Mouse (Mus musculus) cerebellum, postnatal 36 days (tissue): ENCODE measurements around the gene Ddx24.
"Not testable (repeated sequence)": the region's sequence is repeated elsewhere in the genome, so short reads cannot be mapped to it uniquely, and the experiment has no call there.

Experiments
- DNase-seq, 2 experiments: peaks; one replicate each; pipeline ENCODE4 v3.0.0; 2021 to 2022; ENCODE audit warnings: mixed read lengths in 2 of 2

Gene Ddx24

GRCm38 (mm10) chr12:103425729-103426470 is at the start of gene Ddx24:
Gene Ddx24 (minus strand): TSS chr12:103425830.
- DNase-seq: peak; percentile 97 to 98

GRCm38 (mm10) chr12:103474481-103474880 is 48.9 kb upstream of the Ddx24 start:
- no peak for DNase-seq

- no peak for DNase-seq
These were observed 31.5 kb upstream of the Ddx24 start, which contains the start of gene Ifi27l2b for GRCm38 (mm10) chr12:103457140-103457539. Gene Ifi27l2b (minus strand): TSS chr12:103457223.

DNA sequence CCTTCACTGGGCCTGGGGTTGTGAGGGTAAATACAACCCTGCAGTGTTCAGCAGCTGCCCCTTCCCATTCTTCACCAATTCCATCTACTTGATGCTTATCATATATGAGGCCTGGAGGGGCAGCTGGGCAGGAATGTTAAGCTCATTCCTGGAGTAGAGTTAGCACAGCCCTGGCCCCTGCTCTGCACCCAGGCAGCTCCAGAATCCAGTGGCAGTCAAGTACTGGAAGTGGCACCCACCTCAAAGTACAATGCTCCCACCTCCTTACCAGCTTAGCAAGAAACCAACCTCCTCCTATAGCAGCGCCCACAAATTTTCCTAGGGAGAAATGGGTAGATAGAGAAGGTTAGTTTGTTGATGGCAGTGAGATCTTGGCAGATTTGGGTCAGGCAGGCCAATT is 31.1 kb upstream of the Ddx24 start:
- DNase-seq: not testable (repeated sequence)

- no peak for DNase-seq
These were observed 27.7 kb upstream of the Ddx24 start for GRCm38 (mm10) chr12:103453361-103453760.

- DNase-seq: no peak
These were observed 19.4 kb upstream of the Ddx24 start for GRCm38 (mm10) chr12:103445060-103445459.

- DNase-seq: not testable (repeated sequence)
These were observed 18.6 kb upstream of the Ddx24 start for GRCm38 (mm10) chr12:103444261-103444660.

GRCm38 (mm10) chr12:103443524-103443923 is 17.9 kb upstream of the Ddx24 start, which contains the start of gene Ifi27l2a:
Gene Ifi27l2a (minus strand): TSS chr12:103443680.
- DNase-seq: no peak

DNA sequence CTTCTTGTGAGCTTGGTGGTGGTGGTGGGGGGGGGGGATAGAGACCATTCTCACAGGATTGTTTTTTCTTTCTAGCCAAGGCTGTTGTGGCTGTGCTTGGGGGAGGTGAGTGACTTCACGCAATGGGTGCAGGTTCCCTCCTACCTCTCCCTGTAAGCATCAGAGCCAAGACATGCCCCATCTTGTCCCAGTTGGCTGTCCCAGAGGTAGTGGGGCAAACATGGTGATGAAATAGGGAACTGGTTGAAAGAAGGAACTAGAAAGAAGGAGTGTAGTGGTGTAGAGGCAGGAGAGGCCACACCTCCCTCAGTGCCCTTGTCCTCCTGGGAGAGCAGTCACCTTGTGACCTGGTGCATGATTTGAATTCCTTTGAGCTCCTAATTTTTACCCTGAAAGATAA is 12.0 kb upstream of the Ddx24 start:
- DNase-seq: no peak

DNA sequence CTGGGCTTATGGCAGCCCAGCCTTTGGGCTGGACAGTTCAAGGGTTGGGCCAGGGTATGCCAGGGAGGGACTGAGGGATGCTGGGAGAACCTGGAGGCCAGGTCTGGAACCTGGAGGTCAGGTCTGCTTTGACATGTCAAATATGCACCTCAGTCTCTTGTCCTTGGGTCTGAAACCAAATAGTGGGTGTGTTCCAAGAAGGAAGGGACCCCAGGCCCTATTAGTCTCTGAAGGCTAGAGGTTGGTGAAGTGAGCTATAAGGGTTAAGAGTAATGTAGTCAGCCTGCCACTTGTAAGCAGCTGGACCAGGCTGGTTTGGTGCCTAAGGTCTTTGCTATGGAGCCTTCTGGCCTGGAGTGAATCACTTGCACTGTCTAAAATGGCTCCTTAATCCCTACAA is 9.2 kb upstream of the Ddx24 start:
- no peak for DNase-seq

GRCm38 (mm10) chr12:103433986-103434731 is 8.5 kb upstream of the Ddx24 start, which contains the start of gene Ifi27:
Gene Ifi27 (plus strand): TSS chr12:103434211.
- DNase-seq: no peak

GRCm38 (mm10) chr12:103433430-103433829 is 7.8 kb upstream of the Ddx24 start:
- DNase-seq: no peak

DNA sequence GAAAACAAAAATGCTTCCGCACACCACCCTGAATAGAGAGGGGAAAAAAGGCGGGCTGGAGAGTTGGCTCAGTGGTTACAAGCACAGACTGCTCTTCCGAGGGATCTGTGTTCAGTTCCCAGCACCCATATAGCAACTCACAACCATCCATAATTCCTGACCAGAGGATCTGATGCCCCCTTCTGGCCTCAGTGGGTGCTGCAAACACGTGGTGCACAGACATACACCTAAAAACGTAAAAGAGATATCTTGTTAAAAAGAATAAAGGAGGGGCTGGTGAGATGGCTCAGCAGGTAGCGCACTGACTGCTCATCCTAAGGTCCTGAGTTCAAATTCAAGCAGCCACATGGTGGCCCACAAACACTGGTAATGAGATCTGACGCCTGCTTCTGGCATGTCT is 1.1 kb upstream of the Ddx24 start:
- no peak for DNase-seq

DNA sequence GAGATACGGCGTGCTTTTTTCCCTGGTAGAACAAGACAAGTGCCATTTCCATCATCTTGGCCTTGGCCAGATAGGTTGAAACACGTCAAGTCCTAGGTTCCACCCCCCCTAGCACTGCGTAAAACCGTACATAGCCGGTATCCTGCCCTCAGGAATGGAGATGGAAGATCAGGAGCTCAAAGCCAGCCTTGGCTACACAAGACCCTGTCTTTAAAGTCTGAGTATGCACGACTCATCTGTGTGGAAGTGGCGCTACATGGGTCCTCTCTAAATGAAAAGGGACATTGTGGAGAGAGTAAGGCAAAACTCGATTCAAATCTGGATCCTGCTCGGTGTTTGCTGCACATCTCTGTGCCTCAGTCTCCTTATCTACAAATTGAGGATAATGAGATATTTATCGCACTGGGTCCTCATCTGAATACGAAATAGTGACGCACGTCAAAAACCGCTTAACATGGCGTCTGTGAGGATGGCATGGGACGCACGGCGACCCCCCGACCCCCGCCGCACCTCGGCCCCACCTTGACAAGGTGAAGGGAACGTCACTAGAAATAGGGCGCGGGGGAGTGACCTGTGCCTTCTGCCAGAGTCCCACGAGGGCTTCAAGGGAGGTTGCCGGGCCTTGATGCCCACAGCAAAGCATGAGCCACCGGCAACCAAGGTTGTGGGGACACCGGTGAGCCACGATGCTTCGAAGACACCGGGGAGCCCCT is 458 bp downstream of the Ddx24 start:
- no peak for DNase-seq

DNA sequence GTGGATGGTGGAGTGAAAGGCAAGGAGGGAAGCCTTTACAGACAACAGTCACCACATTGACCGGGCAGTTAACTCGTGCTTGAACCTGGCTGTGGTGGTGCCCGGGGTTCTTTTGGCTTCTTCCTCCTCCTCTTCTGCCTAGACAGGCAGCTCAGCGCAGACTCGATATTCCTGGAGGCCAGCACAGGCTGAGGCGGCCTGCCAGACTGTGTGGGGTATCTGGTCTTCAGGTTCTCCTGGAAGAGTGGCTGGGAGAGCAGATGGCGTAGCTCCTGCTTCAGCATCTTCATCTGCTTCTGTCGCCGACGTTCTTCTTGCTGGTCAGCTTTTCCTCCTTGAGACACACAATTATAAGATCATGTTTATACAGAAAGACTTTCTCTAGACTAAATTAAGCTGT is 17.5 kb downstream of the Ddx24 start:
- peak; percentile 42 to 59 for DNase-seq

DNA sequence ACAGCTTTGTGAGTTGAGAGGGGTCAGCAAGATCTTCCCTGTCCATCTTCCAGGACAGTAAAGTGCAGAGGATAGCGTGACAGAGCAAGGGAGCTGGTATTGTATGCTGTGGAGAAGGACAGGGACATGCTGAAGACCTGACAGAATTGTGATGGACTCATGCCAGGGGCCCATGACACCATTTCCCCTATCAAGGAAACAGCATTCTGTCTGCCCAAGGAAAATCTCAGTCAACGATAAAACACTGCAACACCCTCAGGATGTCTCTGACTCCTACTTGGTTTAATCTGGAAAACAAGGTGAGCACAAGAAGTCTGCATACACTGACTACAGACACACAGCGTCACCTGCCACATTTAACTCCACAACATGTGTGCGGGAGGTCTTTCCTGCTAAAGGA is 17.9 kb downstream of the Ddx24 start, which contains the start of gene 9330161L09Rik:
TSS of gene 9330161L09Rik (minus strand) at position 101 of the 400 bp plus-strand sequence.
- no peak for DNase-seq

GRCm38 (mm10) chr12:103404131-103404530 is 21.5 kb downstream of the Ddx24 start:
- DNase-seq: no peak

DNA sequence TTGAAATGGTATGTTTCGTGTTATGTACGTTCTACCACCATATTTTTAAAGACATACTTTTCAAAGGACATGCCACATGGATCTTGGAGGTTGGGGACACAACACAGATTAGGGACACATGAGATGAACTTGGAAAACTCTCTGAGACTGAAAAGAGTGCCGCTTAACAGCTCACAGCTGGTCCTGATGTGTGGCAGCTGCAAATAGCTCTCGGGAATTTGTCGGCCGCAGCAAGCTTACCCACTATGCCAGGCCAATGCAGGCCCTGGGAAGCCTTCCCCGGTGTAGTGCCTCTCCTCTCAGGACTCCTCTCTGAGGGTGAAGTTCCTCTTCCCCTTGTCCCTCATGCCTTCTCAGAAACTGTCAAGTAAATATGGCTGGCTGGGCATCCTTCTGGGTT is 28.9 kb downstream of the Ddx24 start:
- no peak for DNase-seq

- DNase-seq: no peak
These were observed 29.9 kb downstream of the Ddx24 start for GRCm38 (mm10) chr12:103395486-103396275.

DNA sequence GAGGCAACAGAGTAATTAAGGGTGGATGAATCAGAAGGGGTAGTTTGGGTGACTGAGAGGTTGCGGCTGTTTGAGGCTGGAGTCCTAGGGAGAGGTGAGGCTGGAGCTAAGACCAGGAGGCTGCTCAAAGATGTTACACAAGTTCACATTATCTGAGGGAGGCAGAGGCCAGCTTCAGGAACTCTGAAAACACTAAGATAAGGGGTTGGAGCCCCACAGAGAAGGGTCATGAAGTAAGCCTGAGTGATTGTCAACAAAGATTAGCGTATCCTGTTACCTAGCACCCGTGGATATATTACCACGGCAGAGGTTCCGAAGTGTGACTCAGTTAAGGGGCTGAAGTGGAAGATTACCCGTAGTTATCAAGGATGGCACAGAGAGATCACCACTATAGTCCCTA is 32.1 kb downstream of the Ddx24 start:
- DNase-seq: no peak

- no peak for DNase-seq
These were observed 34.5 kb downstream of the Ddx24 start for GRCm38 (mm10) chr12:103391098-103391497.

DNA sequence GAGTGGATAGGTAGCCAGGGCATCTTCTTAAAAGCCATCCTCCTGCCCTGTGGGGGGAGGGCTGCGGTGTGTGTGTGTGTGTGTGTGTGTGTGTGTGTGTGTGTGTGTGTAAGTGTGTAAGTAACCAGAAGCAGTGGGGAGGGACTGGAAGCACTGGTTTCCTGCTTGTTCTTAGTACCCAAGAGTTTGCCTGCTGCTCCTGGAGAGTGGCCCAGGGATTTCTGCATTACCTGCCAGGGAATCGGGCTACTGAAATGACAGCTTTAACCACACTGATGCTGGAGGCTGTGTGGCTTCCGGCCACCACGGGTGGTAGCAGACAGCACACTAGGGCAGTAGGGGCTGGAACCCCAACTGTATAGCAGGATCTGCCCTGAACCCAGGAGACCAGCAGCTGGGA is 35.6 kb downstream of the Ddx24 start:
- DNase-seq: no peak
